Mouse (Mus musculus) thymus, adult 2 months (tissue): Measurements from ENCODE around the gene Nlgn1.

Source experiments
- CTCF ChIP-seq: fragments of 200-500 bp; IDR thresholded peaks from 2 replicates; pipeline ENCODE4 v1.5.1; 2012; ENCODE audit warnings: mild to moderate bottlenecking, control low read depth, low read length, moderate library complexity, borderline replicate concordance; ENCODE audit not compliant: control insufficient read depth, poor library complexity, insufficient read depth; ENCODE audit errors: extremely low read depth
- POLR2A ChIP-seq: fragments of 200-500 bp; IDR thresholded peaks from 2 replicates; pipeline ENCODE4 v1.6.1; 2012; ENCODE audit warnings: mild to moderate bottlenecking, low read length, control low read depth, moderate library complexity; ENCODE audit not compliant: control insufficient read depth, poor library complexity, insufficient read depth; ENCODE audit errors: extremely low read depth

DNA sequence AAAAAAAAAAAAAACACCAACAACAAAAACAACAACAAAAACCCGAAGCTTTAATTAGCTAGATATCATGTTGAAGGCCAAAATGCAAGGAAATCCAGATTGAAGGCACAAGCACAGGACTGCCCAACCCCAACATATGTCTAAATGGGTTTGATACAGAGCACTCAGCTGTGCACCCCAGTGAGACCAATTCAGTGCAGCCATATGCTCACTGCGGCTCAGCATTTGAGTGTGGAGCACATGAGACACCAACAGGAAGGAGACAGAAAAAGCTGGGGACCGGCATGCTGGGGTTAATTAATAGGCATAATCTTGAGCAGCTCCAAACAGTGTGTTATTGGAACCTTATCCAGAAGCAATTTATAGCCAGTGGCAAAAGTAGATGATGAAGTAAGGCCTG lies 190.7 kb downstream of the Nlgn1 start:
- TF ChIP-seq CTCF: no peak
- TF ChIP-seq POLR2A: no peak
